Mouse (Mus musculus) limb, embryonic 14.5 days (tissue): ENCODE data around the gene Spdye4a. TPM values are rescaled to one million over a fixed set of nuclear protein-coding genes. Genes with fewer than 3 reads are reported as not detected.
A peak's percentile ranks its signal among the peaks of the same experiment; 100 is the strongest.

Experiments used
- ATAC-seq: fragments of 200-750 bp; cut with Nextera tagmentation; 2 replicates; pipeline ENCODE4 v1.8.0; 2017; ENCODE audit warnings: low read depth, moderate number of reproducible peaks, moderate TSS enrichment; ENCODE audit not compliant: low FRiP score
- DNase-seq: peaks from one replicate; pipeline ENCODE4 v3.0.0-alpha.2; 2015; ENCODE audit warnings: low spot score
- H3K27ac ChIP-seq: fragments of 300-500 bp; sonication (generic); replicated peaks from 2 replicates; pipeline ENCODE4 v1.5.1; 2014; ENCODE audit warnings: low read depth, mild to moderate bottlenecking, low read length, moderate library complexity, mixed read lengths
- H3K27me3 ChIP-seq: fragments of 300-500 bp; sonication (generic); 2 replicates; pipeline ENCODE4 v1.6.1; 2014; ENCODE audit warnings: low read length, mixed read lengths; ENCODE audit not compliant: control insufficient read depth, insufficient read depth
- H3K36me3 ChIP-seq: fragments of 300-500 bp; sonication (generic); 2 replicates; pipeline ENCODE4 v1.6.1; 2014; ENCODE audit warnings: mild to moderate bottlenecking, low read length, moderate library complexity, mixed read lengths; ENCODE audit not compliant: control insufficient read depth, insufficient read depth
- H3K4me1 ChIP-seq: fragments of 300-500 bp; sonication (generic); 2 replicates; pipeline ENCODE4 v1.6.1; 2014; ENCODE audit warnings: antibody characterized with exemption, low read length, mixed read lengths; ENCODE audit not compliant: control insufficient read depth, insufficient read depth
- H3K4me2 ChIP-seq: fragments of 300-500 bp; sonication (generic); replicated peaks from 2 replicates; pipeline ENCODE4 v1.6.1; 2014; ENCODE audit warnings: low read depth, mild to moderate bottlenecking, low read length, moderate library complexity; ENCODE audit not compliant: severe bottlenecking
- H3K4me3 ChIP-seq: fragments of 300-500 bp; sonication (generic); replicated peaks from 2 replicates; pipeline ENCODE4 v1.5.1; 2014; ENCODE audit warnings: low read length
- H3K9ac ChIP-seq: fragments of 300-500 bp; sonication (generic); 2 replicates; pipeline ENCODE4 v1.6.1; 2014; ENCODE audit warnings: mild to moderate bottlenecking, low read depth, low read length, moderate library complexity; ENCODE audit not compliant: severe bottlenecking
- H3K9me3 ChIP-seq: fragments of 300-500 bp; sonication (generic); 2 replicates; pipeline ENCODE4 v1.6.1; 2016; ENCODE audit warnings: low read length; ENCODE audit not compliant: control insufficient read depth
- POLR2A ChIP-seq: fragments of 200-500 bp; IDR thresholded peaks from 2 replicates; pipeline ENCODE4 v1.8.0; 2012; ENCODE audit warnings: inconsistent platforms, mild to moderate bottlenecking, moderate library complexity, borderline replicate concordance; ENCODE audit not compliant: insufficient read depth, insufficient read length; ENCODE audit errors: extremely low read depth
- WGBS: fragments of 180-500 bp; shearing (Covaris S2); extraction: QIAGEN DNeasy Blood & Tissue Kit; methylation state at CpG from one replicate; pipeline ENCODE4 v1.1.7; 2014; 5-methylcytosine and 5-hydroxymethylcytosine counted together
- polyA plus RNA-seq, 2 experiments: library from polyadenylated mRNA; depleted of rRNA in 1 of 2; stranded (reverse) in 1 of 2; unstranded in 1 of 2; fragments of >200 nt; fragmentation: Nextera tagmentation in 1 of 2; extraction: Ambion mirVana in 1 of 2; gene quantifications; 2 replicates each; pipeline versions ENCODE4 v1.2.1 to v1.2.3; 2012 to 2014

Spdye4a gene
- polyA plus RNA-seq, 2 experiments: not detected

- H3K4me3 ChIP-seq: peak overlapping the region; percentile 91
- H3K9ac ChIP-seq: peak overlapping the region; percentile 93
These were observed 9.3 kb upstream of the Spdye4a start for GRCm38 (mm10) chr5:143236036-143236435.

DNA sequence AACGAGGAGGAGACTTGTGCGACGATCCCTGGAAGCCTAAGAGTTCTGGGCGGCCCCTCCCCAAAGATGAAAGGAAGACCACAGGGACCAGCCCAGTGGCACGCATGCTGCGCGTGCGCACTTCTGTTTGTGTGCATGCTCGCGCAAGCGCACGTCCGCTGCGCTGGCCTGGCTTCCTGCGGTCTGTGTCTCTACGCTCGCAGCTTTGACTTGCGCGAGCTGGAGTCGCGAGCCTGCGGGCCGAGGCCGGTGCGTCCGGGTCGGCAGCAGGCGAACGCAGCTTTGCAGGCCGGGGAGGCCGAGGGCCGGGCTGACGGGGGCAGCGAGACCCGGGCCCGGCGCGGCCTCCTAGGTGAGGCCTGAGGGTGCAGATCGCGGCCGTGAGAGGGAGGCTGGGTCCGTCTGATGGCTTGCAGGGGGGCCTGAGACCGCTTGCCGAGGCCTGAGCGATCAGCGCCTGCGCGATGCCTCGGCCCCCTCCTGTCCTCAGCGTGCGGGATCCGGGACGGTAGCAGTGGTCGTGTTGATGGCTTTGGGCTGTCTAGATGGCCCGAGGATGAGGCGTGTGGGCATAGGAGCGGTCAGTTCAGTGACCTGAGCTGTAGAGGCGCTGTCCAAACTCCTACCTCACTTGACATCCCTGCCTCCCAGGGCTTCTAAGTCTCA is 8.5 kb upstream of the Spdye4a start, which contains the start of gene Zfp12:
Zfp12 (plus strand) TSS at position 136 of the 666 bp plus-strand sequence.
- ATAC-seq (peak; percentile 98), DNase-seq (peak; percentile 98)
- Histone ChIP-seq H3K9ac (peak within 1 kb of the TSS; percentile 93), H3K27me3 (no peaks in the 10 kb centered on the region), H3K9me3 (no peaks in the 10 kb centered on the region), H3K4me1 (peaks cover 9% of the 10 kb centered on the region), H3K4me3 (peak within 1 kb of the TSS; percentile 91), H3K4me2 (peak within 1 kb of the TSS; percentile 75), H3K27ac (peak within 1 kb of the TSS; percentile 98), H3K36me3 (peaks cover 32% of the 10 kb centered on the region)
- WGBS: under 1% methylated on average over 36 of the region's 58 CpGs
- peak; percentile 68; the same call in 1 of the 2 replicates for TF ChIP-seq POLR2A

More at GRCm38 (mm10) chr5:143236036-143236435, 9.3 kb upstream of the Spdye4a start:
- Histone ChIP-seq H3K9me3 (no peaks in the 10 kb centered on the region), H3K4me1 (peaks cover 9% of the 10 kb centered on the region), H3K27ac (no peak overlapping the region), H3K27me3 (no peaks in the 10 kb centered on the region), H3K36me3 (peaks cover 41% of the 10 kb centered on the region), H3K4me2 (peak overlapping the region; percentile 75)
- DNase-seq (peak; percentile 9), ATAC-seq (no peak)
- WGBS: 45% methylated on average over 9 of the region's 9 CpGs
- no peak for TF ChIP-seq POLR2A

DNA sequence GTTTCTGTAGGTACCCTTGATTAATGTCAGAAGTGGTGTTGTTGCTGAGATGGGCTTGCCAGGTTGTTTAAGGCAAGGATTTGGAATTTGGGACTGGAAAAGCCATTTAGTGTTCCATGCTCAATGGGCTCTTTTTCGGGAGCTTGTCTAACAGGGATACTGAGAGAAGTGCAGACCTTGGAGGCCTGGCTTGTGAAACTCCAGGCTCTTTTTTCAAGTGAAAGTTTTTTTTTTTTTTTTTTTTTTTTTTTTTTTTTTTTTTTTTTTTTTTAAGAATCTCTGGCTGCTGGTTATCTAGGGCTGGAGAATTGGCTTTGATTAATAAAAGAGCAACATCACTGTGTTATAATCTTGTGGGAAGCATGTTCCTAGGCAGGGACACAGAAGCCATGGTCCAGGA is 4.4 kb downstream of the Spdye4a start:
- Histone ChIP-seq H3K4me1 (no peaks in the 10 kb centered on the region), H3K4me3 (no peak overlapping the region), H3K36me3 (no peaks in the 10 kb centered on the region), H3K9ac (no peak overlapping the region), H3K9me3 (no peaks in the 10 kb centered on the region), H3K4me2 (no peak overlapping the region), H3K27me3 (no peaks in the 10 kb centered on the region), H3K27ac (no peak overlapping the region)
- ATAC-seq (no peak), DNase-seq (no peak)
- TF ChIP-seq POLR2A: no peak
- 58% methylated on average over 1 of the region's 1 CpGs for WGBS

GRCm38 (mm10) chr5:143220996-143221395 is 5.7 kb downstream of the Spdye4a start:
- Histone ChIP-seq H3K4me1 (no peaks in the 10 kb centered on the region), H3K27me3 (no peaks in the 10 kb centered on the region), H3K36me3 (no peaks in the 10 kb centered on the region), H3K27ac (no peak overlapping the region), H3K9ac (no peak overlapping the region), H3K4me3 (no peak overlapping the region), H3K4me2 (no peak overlapping the region), H3K9me3 (no peaks in the 10 kb centered on the region)
- no peak for TF ChIP-seq POLR2A
- ATAC-seq (no peak), DNase-seq (no peak)
- WGBS: 82% methylated on average over 4 of the region's 5 CpGs

GRCm38 (mm10) chr5:143213832-143214231 is 12.9 kb downstream of the Spdye4a start:
- Histone ChIP-seq H3K4me2 (no peak overlapping the region), H3K36me3 (no peaks in the 10 kb centered on the region), H3K27ac (no peak overlapping the region), H3K27me3 (no peaks in the 10 kb centered on the region), H3K9me3 (peaks cover 3% of the 10 kb centered on the region; the same call in 1 of the 2 replicates), H3K4me3 (no peak overlapping the region), H3K4me1 (no peaks in the 10 kb centered on the region), H3K9ac (no peak overlapping the region)
- no peak for DNase-seq
- 45% methylated on average over 2 of the region's 2 CpGs for WGBS
- ATAC-seq: no peak
- TF ChIP-seq POLR2A: no peak
